Mouse (Mus musculus) G1E (cell line): ENCODE data around the gene Serpini1.

Source experiments
- CTCF ChIP-seq: IDR thresholded peaks from 2 replicates; pipeline ENCODE4 v1.5.1; 2012; ENCODE audit warnings: low read depth, low read length, inconsistent platforms, mixed read lengths
- GATA1 ChIP-seq: IDR thresholded peaks from 2 replicates; pipeline ENCODE4 v1.6.1; 2012; ENCODE audit warnings: borderline replicate concordance, low read length, inconsistent platforms, mixed read lengths
- GATA2 ChIP-seq: IDR thresholded peaks from 2 replicates; pipeline ENCODE4 v1.6.1; 2012; ENCODE audit warnings: low read depth, low read length, inconsistent platforms, borderline replicate concordance
- POLR2AphosphoS5 ChIP-seq: IDR thresholded peaks from 2 replicates; pipeline ENCODE4 v1.6.1; 2012; ENCODE audit warnings: low read depth, low read length, inconsistent platforms; ENCODE audit not compliant: insufficient replicate concordance

GRCm38 (mm10) chr3:75584898-75585297, 27.6 kb downstream of the Serpini1 start:
- no peak for TF ChIP-seq CTCF
- TF ChIP-seq POLR2AphosphoS5: no peak
- no peak for TF ChIP-seq GATA2
- no peak for TF ChIP-seq GATA1
